Mouse (Mus musculus) lung, adult 2 months (tissue): Measurements from ENCODE around the gene Mrpl53.

Source experiments
- CTCF ChIP-seq: fragments of 200-500 bp; IDR thresholded peaks from 2 replicates; pipeline ENCODE4 v1.5.1; 2011; ENCODE audit warnings: mild to moderate bottlenecking, low read length, control low read depth; ENCODE audit not compliant: insufficient read depth
- POLR2A ChIP-seq: fragments of 200-500 bp; IDR thresholded peaks from 2 replicates; pipeline ENCODE4 v1.6.1; 2011; ENCODE audit warnings: low read depth, mild to moderate bottlenecking, control low read depth, low read length, borderline replicate concordance; ENCODE audit errors: extremely low read depth

DNA sequence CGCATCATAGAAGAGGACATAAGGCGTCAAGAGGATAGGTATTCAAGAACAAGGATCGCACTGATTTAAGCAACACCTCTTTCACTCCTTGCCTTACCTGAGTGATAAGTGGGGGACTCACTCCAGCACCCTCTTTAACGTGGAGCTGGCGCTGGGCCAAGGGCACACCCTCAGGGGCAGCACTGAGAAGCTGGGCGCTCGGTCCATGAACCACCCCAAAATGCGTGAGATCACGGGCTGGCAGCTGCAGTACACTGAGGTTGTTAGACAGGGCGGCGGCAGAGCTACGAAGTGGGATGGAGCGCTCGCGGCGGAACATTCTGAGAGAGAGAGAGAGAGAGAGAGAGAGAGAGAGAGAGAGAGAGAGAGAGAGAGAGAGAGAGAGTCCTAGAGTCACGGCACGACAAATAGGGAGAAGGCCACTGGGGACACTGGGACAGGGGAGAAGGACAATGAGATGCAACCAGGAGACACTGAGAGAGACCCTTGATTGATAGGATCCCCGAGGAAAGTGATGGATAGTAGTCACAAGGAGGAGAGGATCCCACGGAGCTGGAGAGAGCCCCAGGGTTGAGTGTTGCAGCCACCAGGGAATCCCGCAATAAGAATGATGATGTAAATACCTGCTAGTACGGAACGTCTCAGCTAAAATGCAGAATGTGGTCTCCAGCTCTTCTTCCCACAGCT lies 46.9 kb downstream of the Mrpl53 start:
- TF ChIP-seq CTCF (no peak), POLR2A (no peak)
